Comparison of ENCODE assay signal across 9 mouse cellular contexts in the genomic region with DNA sequence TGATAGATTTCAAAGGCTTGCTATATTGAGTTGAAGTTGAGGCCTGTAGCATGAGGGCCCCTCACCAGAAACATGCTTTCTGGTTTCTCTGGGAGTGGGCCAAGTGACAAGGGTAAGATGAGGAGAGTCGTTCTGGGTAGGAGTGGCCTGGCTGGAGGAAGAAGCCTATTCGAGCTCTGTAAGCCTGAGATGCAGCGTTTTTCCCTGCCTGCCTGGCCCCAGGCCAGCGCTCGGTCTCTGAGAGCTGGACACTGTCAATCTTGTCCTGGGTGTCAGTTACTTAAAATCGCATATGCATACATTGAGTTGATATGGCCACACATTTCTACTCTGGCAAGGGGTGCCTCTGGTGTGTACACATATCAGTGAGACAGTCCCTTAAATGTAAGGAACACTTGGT. TPM values are rescaled to one million over a fixed set of nuclear protein-coding genes. Genes with fewer than 3 reads are reported as not detected.
A peak's percentile ranks its signal among the peaks of the same experiment; 100 is the strongest.
DNase-seq lines count a peak whose midpoint lies in the region; ATAC-seq lines count a peak whose summit lies in the region.
"Had no signal": no experiment of that assay in that cellular context is flagged by ENCODE, and none has a peak within 500 bp of the region (broad histone marks: within the 10 kb centered on the region; RNA-seq: fewer than 3 reads in every experiment).

No protein-coding gene starts in this region.

- peaks cover 5% of the 10 kb centered on the region; the same call in 1 of the 2 replicates for H3K4me1 ChIP-seq in stomach, embryonic 16.5 days (ENCODE audit: control insufficient read depth, insufficient read depth, low read length)
- H3K4me1 ChIP-seq in forebrain, embryonic 15.5 days: no peaks in the 10 kb centered on the region

- no peaks in the 10 kb centered on the region for H3K36me3 ChIP-seq in stomach, embryonic 16.5 days (ENCODE audit: control insufficient read depth, insufficient read depth, low read length)
- H3K36me3 ChIP-seq in forebrain, embryonic 15.5 days: no peaks in the 10 kb centered on the region

- peak; percentile 82 for ATAC-seq in stomach, embryonic 16.5 days (ENCODE audit: insufficient read depth, low FRiP score)
- no peak for ATAC-seq in forebrain, embryonic 15.5 days (replicated peaks)

- H3K27ac ChIP-seq in stomach, embryonic 16.5 days (ENCODE audit: low read length): peak overlapping the region; percentile 70
- no peak overlapping the region for H3K27ac ChIP-seq in forebrain, embryonic 15.5 days (replicated peaks)
- H3K27ac ChIP-seq: left cerebral cortex, adult 2 months had no signal

- DNase-seq in cerebellum, adult 18-20 months: peak; percentile 19 to 23
- no peak for DNase-seq in cerebellum, adult 8-10 months
- DNase-seq in testis, postnatal 10 days (ENCODE audit: low spot score): peak; percentile 59
- no peak for DNase-seq in testis, postnatal 14 days (ENCODE audit: low spot score)
- peak; percentile 69 for DNase-seq in heart, postnatal 4 days
- DNase-seq in spleen, adult 18-20 months: no peak

- no peaks in the 10 kb centered on the region for H3K27me3 ChIP-seq in stomach, embryonic 16.5 days (ENCODE audit: control insufficient read depth, insufficient read depth, low read length)
- no peaks in the 10 kb centered on the region for H3K27me3 ChIP-seq in forebrain, embryonic 15.5 days

- H3K4me3 ChIP-seq in stomach, embryonic 16.5 days (replicated peaks; ENCODE audit: low read length): no peak overlapping the region
- H3K4me3 ChIP-seq in forebrain, embryonic 15.5 days: no peak overlapping the region
- H3K4me3 ChIP-seq: left cerebral cortex, adult 2 months had no signal

- H3K9ac ChIP-seq in stomach, embryonic 16.5 days (ENCODE audit: low read length): no peak overlapping the region
- H3K9ac ChIP-seq in forebrain, embryonic 15.5 days (replicated peaks): no peak overlapping the region

- no peaks in the 10 kb centered on the region for H3K9me3 ChIP-seq in stomach, embryonic 16.5 days (replicated peaks; ENCODE audit: control insufficient read depth, low read length)
- no peaks in the 10 kb centered on the region for H3K9me3 ChIP-seq in forebrain, embryonic 15.5 days

- H3K4me2 ChIP-seq in stomach, embryonic 16.5 days (ENCODE audit: low read depth, low read length): peak overlapping the region; percentile 25; the same call in 1 of the 2 replicates
- H3K4me2 ChIP-seq in forebrain, embryonic 15.5 days (replicated peaks): no peak overlapping the region

- WGBS in stomach, embryonic 16.5 days: 25% methylated on average over 6 of the region's 6 CpGs
- WGBS in forebrain, embryonic 15.5 days: 45% methylated on average over 6 of the region's 6 CpGs

RNA-seq across cellular contexts. Expression of a gene that starts 43.9 kb away (rescaled TPM):
- 10 to 100 TPM; 29.5 to 30.7 TPM for total RNA-seq in heart, postnatal 4 days (2021)
- polyA plus RNA-seq in stomach, embryonic 16.5 days (2015; fragmentation: Nextera tagmentation; extraction: Ambion mirVana): 17.9 and 18.4 TPM in 2 replicates
- polyA plus RNA-seq in forebrain, embryonic 15.5 days (2015; fragmentation: Nextera tagmentation; extraction: Ambion mirVana): 12.6 and 16.0 TPM in 2 replicates

Comparison
In these comparisons a context has a peak if more than half of its experiments do, and no peak if none do; other contexts are left out.
1. DNase-seq: peak in cerebellum, adult 18-20 months (2 of 2), testis, postnatal 10 days (single experiment) and heart, postnatal 4 days (single experiment); none in cerebellum, adult 8-10 months (single experiment), testis, postnatal 14 days (single experiment) and spleen, adult 18-20 months (0 of 2).